Comparison of ENCODE assay signal across 23 mouse cellular contexts in genomic region chr16:92757564-92757963, GRCm38 (mm10).
DNase-seq lines count a peak whose midpoint lies in the region; ATAC-seq and TF ChIP-seq lines count a peak whose summit lies in the region.
"Had no signal": no experiment of that assay in that cellular context is flagged by ENCODE, and none has a peak within 500 bp of the region (broad histone marks: within the 10 kb centered on the region; RNA-seq: fewer than 3 reads in every experiment).

No protein-coding gene starts in this region.

- H3K9ac ChIP-seq in liver, embryonic 14.5 days (replicated peaks) = no peak overlapping the region
- no peak overlapping the region for H3K9ac ChIP-seq in stomach, postnatal 0 days (ENCODE audit: low read length)
- H3K9ac ChIP-seq in hindbrain, postnatal 0 days (replicated peaks; ENCODE audit: low read length) = no peak overlapping the region
- H3K9ac ChIP-seq: forebrain, postnatal 0 days; hindbrain, embryonic 12.5 days; kidney, embryonic 15.5 days had no signal

- peaks cover 15 to 40% of the 10 kb centered on the region in 2 experiments for H3K4me1 ChIP-seq in liver, embryonic 14.5 days (replicated peaks; ENCODE audit: control insufficient read depth in 2 of 2, insufficient read depth in 2 of 2, low read length in 1 of 2)
- H3K4me1 ChIP-seq in stomach, postnatal 0 days (replicated peaks; ENCODE audit: control insufficient read depth, insufficient read depth) = no peaks in the 10 kb centered on the region
- H3K4me1 ChIP-seq in hindbrain, postnatal 0 days (ENCODE audit: insufficient read depth, low read length) = no peaks in the 10 kb centered on the region
- H3K4me1 ChIP-seq: hindbrain, embryonic 12.5 days had no signal

- no peak overlapping the region for H3K4me3 ChIP-seq in liver, embryonic 14.5 days (ENCODE audit: insufficient read depth in 1 of 2, low read depth in 2 of 2, low read length in 2 of 2)
- H3K4me3 ChIP-seq in stomach, postnatal 0 days (ENCODE audit: low read depth, low read length) = no peak overlapping the region
- no peak overlapping the region for H3K4me3 ChIP-seq in hindbrain, postnatal 0 days (ENCODE audit: low read length)
- H3K4me3 ChIP-seq: forebrain, embryonic 10.5 days; hindbrain, embryonic 12.5 days; kidney, embryonic 15.5 days; limb, embryonic 10.5 days; megakaryocyte, embryonic 14.5 days had no signal

- no peak for TF ChIP-seq EP300 in liver, embryonic 14.5 days (IDR thresholded peaks at IDR 0.05; ENCODE audit: low read depth)
- no peak for TF ChIP-seq EP300 in stomach, postnatal 0 days (optimal IDR thresholded peaks at IDR 0.05)

- no peaks in the 10 kb centered on the region for H3K36me3 ChIP-seq in liver, embryonic 14.5 days (replicated peaks; ENCODE audit: control insufficient read depth, insufficient read depth, low read depth)
- no peaks in the 10 kb centered on the region for H3K36me3 ChIP-seq in stomach, postnatal 0 days (ENCODE audit: control insufficient read depth, insufficient read depth, low read length)
- no peaks in the 10 kb centered on the region for H3K36me3 ChIP-seq in hindbrain, postnatal 0 days (ENCODE audit: insufficient read depth, low read length)
- H3K36me3 ChIP-seq: forebrain, embryonic 10.5 days; hindbrain, embryonic 12.5 days; kidney, embryonic 15.5 days; limb, embryonic 10.5 days had no signal

- no peaks in the 10 kb centered on the region for H3K9me3 ChIP-seq in liver, embryonic 14.5 days (ENCODE audit: control insufficient read depth, low read length)
- H3K9me3 ChIP-seq in stomach, postnatal 0 days (ENCODE audit: control insufficient read depth, low read length) = no peaks in the 10 kb centered on the region
- no peaks in the 10 kb centered on the region for H3K9me3 ChIP-seq in hindbrain, postnatal 0 days (ENCODE audit: low read length)
- H3K9me3 ChIP-seq: forebrain, embryonic 10.5 days; hindbrain, embryonic 12.5 days; kidney, embryonic 15.5 days; limb, embryonic 10.5 days; megakaryocyte, embryonic 14.5 days had no signal

- ATAC-seq in erythroblast, adult 5-6 weeks (replicated peaks; ENCODE audit: low FRiP score, poor library complexity, severe bottlenecking) = 0 out of 2 replicates have a peak, but pooled peaks have one; percentile 20
- peak; percentile 70; the same call in 1 of the 2 replicates for ATAC-seq in liver, embryonic 14.5 days (ENCODE audit: insufficient read depth)
- ATAC-seq in stomach, postnatal 0 days (ENCODE audit: low FRiP score, low TSS enrichment) = no peak
- no peak for ATAC-seq in hindbrain, postnatal 0 days
- ATAC-seq: forebrain, postnatal 0 days; intestine, embryonic 16.5 days had no signal

- TF ChIP-seq CTCF in liver, embryonic 14.5 days (IDR thresholded peaks at IDR 0.05; ENCODE audit: low read depth) = peak; percentile 19; the same call in 1 of the 2 replicates
- TF ChIP-seq CTCF in stomach, postnatal 0 days (IDR thresholded peaks at IDR 0.05; ENCODE audit: low read depth) = no peak
- no peak for TF ChIP-seq CTCF in hindbrain, postnatal 0 days (IDR thresholded peaks at IDR 0.05; ENCODE audit: low read depth)

- H3K4me2 ChIP-seq in liver, embryonic 14.5 days (ENCODE audit: low read depth) = no peak overlapping the region
- H3K4me2 ChIP-seq in stomach, postnatal 0 days (replicated peaks; ENCODE audit: low read depth) = no peak overlapping the region
- no peak overlapping the region for H3K4me2 ChIP-seq in hindbrain, postnatal 0 days (ENCODE audit: low read depth, low read length)
- H3K4me2 ChIP-seq: heart, embryonic 11.5 days; hindbrain, embryonic 12.5 days; kidney, embryonic 15.5 days had no signal

- H3K27ac ChIP-seq in liver, embryonic 14.5 days = no peak overlapping the region
- H3K27ac ChIP-seq in stomach, postnatal 0 days (replicated peaks) = no peak overlapping the region
- no peak overlapping the region for H3K27ac ChIP-seq in hindbrain, postnatal 0 days
- H3K27ac ChIP-seq: forebrain, embryonic 10.5 days; hindbrain, embryonic 12.5 days; kidney, embryonic 15.5 days; limb, embryonic 10.5 days had no signal

- DNase-seq in thymus, postnatal 14 days = peak; percentile 54
- no peak for DNase-seq in thymus, postnatal 10 days (ENCODE audit: low spot score in 2 of 2)
- DNase-seq in liver, embryonic 14.5 days (ENCODE audit: low read depth in 3 of 3, low spot score in 3 of 3) = peak; percentile 33 to 56 (median 40)
- peak; percentile 29 for DNase-seq in stomach, postnatal 0 days (ENCODE audit: low spot score)
- DNase-seq in heart, adult 18-20 months = no peak
- DNase-seq in urinary bladder, adult 2 months (ENCODE audit: low spot score) = no peak
- DNase-seq in hindbrain, postnatal 0 days (ENCODE audit: low spot score) = no peak
- DNase-seq: cerebellum, postnatal 25 days; embryo, embryonic 11 days; forebrain, postnatal 0 days; heart, postnatal 14 days; lung, adult 18-20 months; lung, postnatal 14 days; retina, postnatal 1 day; right cerebral cortex, postnatal 4 days had no signal

- no peaks in the 10 kb centered on the region for H3K27me3 ChIP-seq in liver, embryonic 14.5 days (ENCODE audit: control insufficient read depth, insufficient read depth, low read length)
- no peaks in the 10 kb centered on the region for H3K27me3 ChIP-seq in stomach, postnatal 0 days (ENCODE audit: control insufficient read depth, insufficient read depth, low read length)
- no peaks in the 10 kb centered on the region for H3K27me3 ChIP-seq in hindbrain, postnatal 0 days (ENCODE audit: insufficient read depth, low read length)
- H3K27me3 ChIP-seq: hindbrain, embryonic 12.5 days; kidney, embryonic 15.5 days; megakaryocyte, embryonic 14.5 days had no signal

- 49% methylated on average over 4 of the region's 4 CpGs for WGBS in liver, embryonic 14.5 days (ENCODE audit: insufficient replicate concordance)
- 68% methylated on average over 4 of the region's 4 CpGs for WGBS in stomach, postnatal 0 days
- 77% methylated on average over 4 of the region's 4 CpGs for WGBS in hindbrain, postnatal 0 days

Comparison
In these comparisons a context has a peak if more than half of its experiments do, and no peak if none do; other contexts are left out.
1. DNase-seq: peak in thymus, postnatal 14 days (single experiment), liver, embryonic 14.5 days (3 of 3) and stomach, postnatal 0 days (single experiment); none in thymus, postnatal 10 days (0 of 2), heart, adult 18-20 months (0 of 2), urinary bladder, adult 2 months (single experiment) and hindbrain, postnatal 0 days (single experiment).
2. ATAC-seq: peak in erythroblast, adult 5-6 weeks (single experiment) and liver, embryonic 14.5 days (single experiment); none in stomach, postnatal 0 days (single experiment) and hindbrain, postnatal 0 days (single experiment).